ENCODE assay signal across 8 mouse cellular contexts in genomic region chr13:45507274-45508229, GRCm38 (mm10). TPM values are rescaled to one million over a fixed set of nuclear protein-coding genes. Genes with fewer than 3 reads are reported as not detected.
DNase-seq lines count a peak whose midpoint lies in the region; ATAC-seq lines count a peak whose summit lies in the region.

Gene Gmpr, plus strand, starts transcription at chr13:45507444.

- peak; percentile 85 for DNase-seq in R1 (ENCODE audit: low read depth, low spot score)
- peak; percentile 78 for DNase-seq in cerebellum, adult 8-10 months
- peak; percentile 79 to 81 for DNase-seq in frontal cortex, postnatal 14 days (ENCODE audit: low spot score in 2 of 2)
- DNase-seq in left cerebral cortex, adult 11 months (ENCODE audit: low spot score) = peak; percentile 73
- DNase-seq in lung, postnatal 36 days = peak; percentile 78
- DNase-seq in right cerebral cortex, adult 18-20 months = peak; percentile 90
- DNase-seq in urinary bladder, postnatal 36 days (ENCODE audit: low spot score in 2 of 2) = peak; percentile 56 to 76

- WGBS in hindbrain, embryonic 12.5 days = 1% methylated on average over 63 of the region's 63 CpGs

- H3K36me3 ChIP-seq in hindbrain, embryonic 12.5 days = no peaks in the 10 kb centered on the region

- peak; percentile 90 for ATAC-seq in hindbrain, embryonic 12.5 days (ENCODE audit: low FRiP score)

- peak within 1 kb of the TSS; percentile 65 for H3K9ac ChIP-seq in hindbrain, embryonic 12.5 days

- H3K4me1 ChIP-seq in hindbrain, embryonic 12.5 days = peaks cover 14% of the 10 kb centered on the region

- H3K9me3 ChIP-seq in hindbrain, embryonic 12.5 days (replicated peaks) = no peaks in the 10 kb centered on the region

- H3K4me3 ChIP-seq in hindbrain, embryonic 12.5 days = peak within 1 kb of the TSS; percentile 58

- peak within 1 kb of the TSS; percentile 96 for H3K4me2 ChIP-seq in hindbrain, embryonic 12.5 days (replicated peaks)

- H3K27ac ChIP-seq in hindbrain, embryonic 12.5 days = no peak within 1 kb of the TSS; the same call in 1 of the 2 replicates

- peaks cover 16% of the 10 kb centered on the region for H3K27me3 ChIP-seq in hindbrain, embryonic 12.5 days

RNA-seq across cellular contexts. Expression of gene Gmpr, which starts in this region (rescaled TPM):
- polyA plus RNA-seq in hindbrain, embryonic 12.5 days (2016; fragmentation: Nextera tagmentation; extraction: Ambion mirVana) = 19.3 and 20.8 TPM in 2 replicates
